ENCODE assay signal across 11 mouse cellular contexts in genomic region chr5:122440095-122440630, GRCm38 (mm10). TPM values are rescaled to one million over a fixed set of nuclear protein-coding genes. Genes with fewer than 3 reads are reported as not detected.
A peak's percentile ranks its signal among the peaks of the same experiment; 100 is the strongest.
DNase-seq lines count a peak whose midpoint lies in the region; ATAC-seq and TF ChIP-seq lines count a peak whose summit lies in the region.
"Had no signal": no experiment of that assay in that cellular context is flagged by ENCODE, and none has a peak within 500 bp of the region (broad histone marks: within the 10 kb centered on the region; RNA-seq: fewer than 3 reads in every experiment).

No protein-coding gene starts in this region.

- no peak for DNase-seq in forebrain, embryonic 10.5 days (ENCODE audit: extremely low spot score, low spot score)
- no peak for DNase-seq in liver, adult 2 months (ENCODE audit: extremely low read depth, low read depth, low spot score)
- DNase-seq in liver, postnatal 0 days: no peak
- no peak for DNase-seq in stomach, postnatal 0 days (ENCODE audit: low spot score)
- no peak for DNase-seq in right cerebral cortex, postnatal 36 days (ENCODE audit: low spot score in 2 of 2)
- DNase-seq: cerebellum, adult 9-11 months; thymus, adult 18-20 months had no signal

- TF ChIP-seq CTCF in liver, adult 2 months (IDR thresholded peaks at IDR 0.05; ENCODE audit: low read depth, low read length): no peak
- no peak for TF ChIP-seq CTCF in liver, postnatal 0 days (IDR thresholded peaks at IDR 0.05; ENCODE audit: low read depth)
- no peak for TF ChIP-seq CTCF in stomach, postnatal 0 days (IDR thresholded peaks at IDR 0.05; ENCODE audit: low read depth)

- no peak overlapping the region for H3K4me2 ChIP-seq in forebrain, embryonic 13.5 days
- H3K4me2 ChIP-seq in liver, postnatal 0 days (ENCODE audit: low read depth, low read length): no peak overlapping the region
- no peak overlapping the region for H3K4me2 ChIP-seq in heart, embryonic 15.5 days
- no peak overlapping the region for H3K4me2 ChIP-seq in stomach, postnatal 0 days (replicated peaks; ENCODE audit: low read depth)
- H3K4me2 ChIP-seq: embryonic facial prominence, embryonic 13.5 days had no signal

- no peaks in the 10 kb centered on the region for H3K9me3 ChIP-seq in forebrain, embryonic 13.5 days (replicated peaks)
- H3K9me3 ChIP-seq in forebrain, embryonic 10.5 days: no peaks in the 10 kb centered on the region
- H3K9me3 ChIP-seq in liver, postnatal 0 days (ENCODE audit: low read length): no peaks in the 10 kb centered on the region
- no peaks in the 10 kb centered on the region for H3K9me3 ChIP-seq in heart, embryonic 15.5 days (replicated peaks)
- no peaks in the 10 kb centered on the region for H3K9me3 ChIP-seq in stomach, postnatal 0 days (ENCODE audit: control insufficient read depth, low read length)
- H3K9me3 ChIP-seq: embryonic facial prominence, embryonic 13.5 days had no signal

- no peak for ATAC-seq in forebrain, embryonic 13.5 days
- no peak for ATAC-seq in liver, postnatal 0 days
- ATAC-seq in heart, embryonic 15.5 days (replicated peaks; ENCODE audit: insufficient number of reproducible peaks, insufficient read depth, low FRiP score, low read depth): no peak
- no peak for ATAC-seq in stomach, postnatal 0 days (ENCODE audit: low FRiP score, low TSS enrichment)
- no peak for ATAC-seq in CD4-positive, CD25-positive, alpha-beta regulatory T cell, adult 4 months

- WGBS in forebrain, embryonic 13.5 days: 97% methylated on average over 12 of the region's 12 CpGs
- WGBS in forebrain, embryonic 10.5 days: 96% methylated on average over 12 of the region's 12 CpGs
- WGBS in liver, adult 2 months: 85% methylated on average over 12 of the region's 12 CpGs
- 85% methylated on average over 12 of the region's 12 CpGs for whole genome bisulfite sequencing in liver, postnatal 0 days (ENCODE audit: insufficient replicate concordance)
- WGBS in heart, embryonic 15.5 days: 94% methylated on average over 12 of the region's 12 CpGs
- WGBS in stomach, postnatal 0 days: 83% methylated on average over 12 of the region's 12 CpGs

- TF ChIP-seq POLR2A in liver, adult 2 months (IDR thresholded peaks at IDR 0.05; ENCODE audit: extremely low read depth, insufficient read depth, low read length): no peak

- no peaks in the 10 kb centered on the region for H3K4me1 ChIP-seq in forebrain, embryonic 13.5 days
- no peaks in the 10 kb centered on the region for H3K4me1 ChIP-seq in forebrain, embryonic 10.5 days
- H3K4me1 ChIP-seq in liver, adult 2 months (ENCODE audit: control insufficient read depth, insufficient read depth, low read length): no peaks in the 10 kb centered on the region; the same call in 1 of the 2 replicates
- H3K4me1 ChIP-seq in liver, postnatal 0 days (ENCODE audit: insufficient read depth): no peaks in the 10 kb centered on the region
- 0 out of 2 replicates have a peak, but pooled peaks cover 6% of the 10 kb centered on the region for H3K4me1 ChIP-seq in heart, embryonic 15.5 days (replicated peaks)
- H3K4me1 ChIP-seq in stomach, postnatal 0 days (replicated peaks; ENCODE audit: control insufficient read depth, insufficient read depth): no peaks in the 10 kb centered on the region
- H3K4me1 ChIP-seq: embryonic facial prominence, embryonic 13.5 days had no signal

- no peak overlapping the region for H3K4me3 ChIP-seq in forebrain, embryonic 13.5 days
- H3K4me3 ChIP-seq in forebrain, embryonic 10.5 days: no peak overlapping the region
- no peak overlapping the region for H3K4me3 ChIP-seq in liver, adult 2 months (ENCODE audit: insufficient read depth, low read depth, low read length)
- no peak overlapping the region for H3K4me3 ChIP-seq in liver, postnatal 0 days (ENCODE audit: low read depth, low read length)
- no peak overlapping the region for H3K4me3 ChIP-seq in heart, embryonic 15.5 days
- no peak overlapping the region for H3K4me3 ChIP-seq in stomach, postnatal 0 days (ENCODE audit: low read depth, low read length)
- H3K4me3 ChIP-seq: embryonic facial prominence, embryonic 13.5 days had no signal

- TF ChIP-seq EP300 in liver, postnatal 0 days (IDR thresholded peaks at IDR 0.05; ENCODE audit: low read depth): no peak
- no peak for TF ChIP-seq EP300 in stomach, postnatal 0 days (optimal IDR thresholded peaks at IDR 0.05)

- H3K27me3 ChIP-seq in forebrain, embryonic 13.5 days: no peaks in the 10 kb centered on the region
- no peaks in the 10 kb centered on the region for H3K27me3 ChIP-seq in forebrain, embryonic 10.5 days (ENCODE audit: poor library complexity, severe bottlenecking)
- H3K27me3 ChIP-seq in liver, adult 2 months (ENCODE audit: control insufficient read depth, insufficient read depth, low read length): no peaks in the 10 kb centered on the region
- H3K27me3 ChIP-seq in liver, postnatal 0 days (ENCODE audit: insufficient read depth, low read length): no peaks in the 10 kb centered on the region
- no peaks in the 10 kb centered on the region for H3K27me3 ChIP-seq in heart, embryonic 15.5 days
- no peaks in the 10 kb centered on the region for H3K27me3 ChIP-seq in stomach, postnatal 0 days (ENCODE audit: control insufficient read depth, insufficient read depth, low read length)
- H3K27me3 ChIP-seq: embryonic facial prominence, embryonic 13.5 days had no signal

- H3K36me3 ChIP-seq in forebrain, embryonic 13.5 days (ENCODE audit: poor library complexity, severe bottlenecking): peaks cover 99% of the 10 kb centered on the region
- peaks cover 100% of the 10 kb centered on the region for H3K36me3 ChIP-seq in forebrain, embryonic 10.5 days (replicated peaks)
- peaks cover 34% of the 10 kb centered on the region for H3K36me3 ChIP-seq in liver, adult 2 months (ENCODE audit: control insufficient read depth, insufficient read depth, low read length)
- peaks cover 92% of the 10 kb centered on the region for H3K36me3 ChIP-seq in liver, postnatal 0 days (replicated peaks; ENCODE audit: insufficient read depth, low read length)
- peaks cover 95% of the 10 kb centered on the region for H3K36me3 ChIP-seq in heart, embryonic 15.5 days
- peaks cover 56% of the 10 kb centered on the region for H3K36me3 ChIP-seq in stomach, postnatal 0 days (ENCODE audit: control insufficient read depth, insufficient read depth, low read length)

- no peak overlapping the region for H3K27ac ChIP-seq in forebrain, embryonic 13.5 days
- no peak overlapping the region for H3K27ac ChIP-seq in forebrain, embryonic 10.5 days
- H3K27ac ChIP-seq in liver, adult 2 months (replicated peaks; ENCODE audit: insufficient read depth, low read depth, low read length): 0 out of 2 replicates have a peak overlapping the region, but pooled peaks have one; percentile 45
- no peak overlapping the region for H3K27ac ChIP-seq in liver, postnatal 0 days (ENCODE audit: low read depth)
- H3K27ac ChIP-seq in heart, embryonic 15.5 days: 0 out of 2 replicates have a peak overlapping the region, but pooled peaks have one; percentile 3
- peak overlapping the region; percentile 45; the same call in 1 of the 2 replicates for H3K27ac ChIP-seq in stomach, postnatal 0 days (replicated peaks)
- H3K27ac ChIP-seq: embryonic facial prominence, embryonic 13.5 days had no signal

- H3K79me2 ChIP-seq in liver, adult 2 months (ENCODE audit: control insufficient read depth, insufficient read depth, low read length): no peaks in the 10 kb centered on the region

- peak overlapping the region; percentile 26; the same call in 1 of the 2 replicates for H3K9ac ChIP-seq in forebrain, embryonic 13.5 days
- no peak overlapping the region for H3K9ac ChIP-seq in liver, adult 2 months (ENCODE audit: low read depth, low read length)
- no peak overlapping the region for H3K9ac ChIP-seq in liver, postnatal 0 days (replicated peaks)
- H3K9ac ChIP-seq in heart, embryonic 15.5 days: no peak overlapping the region
- no peak overlapping the region for H3K9ac ChIP-seq in stomach, postnatal 0 days (ENCODE audit: low read length)
- H3K9ac ChIP-seq: embryonic facial prominence, embryonic 13.5 days had no signal

RNA-seq across cellular contexts. Expression of gene Anapc7, which starts 18.7 kb away (rescaled TPM):
- polyA plus RNA-seq in forebrain, embryonic 13.5 days (2015; fragmentation: Nextera tagmentation; extraction: Ambion mirVana): 50.3 and 53.3 TPM in 2 replicates
- 54.3 and 59.2 TPM in 2 replicates for polyA plus RNA-seq in forebrain, embryonic 10.5 days (2016; fragmentation: Nextera tagmentation; extraction: Ambion mirVana)
- 12.1 and 12.6 TPM in 2 replicates for total RNA-seq in liver, adult 2 months (2014; rRNA removed)
- 12.9 and 14.4 TPM in 2 replicates for polyA plus RNA-seq in liver, adult 2 months (2012; rRNA removed)
- polyA plus RNA-seq in liver, postnatal 0 days (2015; fragmentation: Nextera tagmentation; extraction: Ambion mirVana): 11.0 and 11.8 TPM in 2 replicates
- 30.2 and 38.5 TPM in 2 replicates for polyA plus RNA-seq in heart, embryonic 15.5 days (2015; fragmentation: Nextera tagmentation; extraction: Ambion mirVana)
- polyA plus RNA-seq in stomach, postnatal 0 days (2015; fragmentation: Nextera tagmentation; extraction: Ambion mirVana): 20.7 and 21.7 TPM in 2 replicates
- polyA plus RNA-seq in CD4-positive, CD25-positive, alpha-beta regulatory T cell, adult 4 months (2017; shearing (Covaris generic)): 10 to 100 TPM; 17.7 to 22.8 TPM

RNA-seq across cellular contexts. Expression of gene Arpc3, which starts 48.5 kb away (rescaled TPM):
- polyA plus RNA-seq in forebrain, embryonic 13.5 days (2015; fragmentation: Nextera tagmentation; extraction: Ambion mirVana): 152 and 167 TPM in 2 replicates
- polyA plus RNA-seq in forebrain, embryonic 10.5 days (2016; fragmentation: Nextera tagmentation; extraction: Ambion mirVana): 91.9 and 98.7 TPM in 2 replicates
- total RNA-seq in liver, adult 2 months (2014; rRNA removed): 93.6 and 119 TPM in 2 replicates
- polyA plus RNA-seq in liver, adult 2 months (2012; rRNA removed): 93.9 and 121 TPM in 2 replicates
- 79.7 and 86.6 TPM in 2 replicates for polyA plus RNA-seq in liver, postnatal 0 days (2015; fragmentation: Nextera tagmentation; extraction: Ambion mirVana)
- polyA plus RNA-seq in heart, embryonic 15.5 days (2015; fragmentation: Nextera tagmentation; extraction: Ambion mirVana): 98.6 and 103 TPM in 2 replicates
- 147 TPM in 2 replicates for polyA plus RNA-seq in stomach, postnatal 0 days (2015; fragmentation: Nextera tagmentation; extraction: Ambion mirVana)
- 100 to 1,000 TPM; 394 to 533 TPM for polyA plus RNA-seq in CD4-positive, CD25-positive, alpha-beta regulatory T cell, adult 4 months (2017; shearing (Covaris generic))

Comparison
In these comparisons a context has a peak if more than half of its experiments do, and no peak if none do; other contexts are left out.
1. H3K27ac ChIP-seq: peak in liver, adult 2 months (single experiment), heart, embryonic 15.5 days (single experiment) and stomach, postnatal 0 days (single experiment); none in forebrain, embryonic 13.5 days (single experiment), forebrain, embryonic 10.5 days (single experiment) and liver, postnatal 0 days (single experiment).